Mouse (Mus musculus) brown adipose tissue, adult 24 weeks (tissue): Measurements from ENCODE around the gene Dhx40. TPM values are rescaled to one million over a fixed set of nuclear protein-coding genes. Genes with fewer than 3 reads are reported as not detected.
A peak's percentile ranks its signal among the peaks of the same experiment; 100 is the strongest.
"Not testable (repeated sequence)": the region's sequence is repeated elsewhere in the genome, so short reads cannot be mapped to it uniquely, and the experiment has no call there.

Experiments
- H3K27ac ChIP-seq: fragments of 200-500 bp; replicated peaks from 2 replicates; pipeline ENCODE4 v1.5.1; 2012; ENCODE audit warnings: low read depth, mild to moderate bottlenecking, low read length
- H3K4me1 ChIP-seq: fragments of 200-500 bp; 2 replicates; pipeline ENCODE4 v1.6.1; 2012; ENCODE audit warnings: low read length, mixed read lengths; ENCODE audit not compliant: control insufficient read depth, insufficient read depth, insufficient read length
- H3K4me3 ChIP-seq: fragments of 200-500 bp; 2 replicates; pipeline ENCODE4 v1.5.1; 2012; ENCODE audit warnings: low read depth, mild to moderate bottlenecking, low read length, moderate library complexity; ENCODE audit not compliant: insufficient read depth
- polyA plus RNA-seq: library from polyadenylated mRNA; stranded (reverse); fragments of >200 nt; gene quantifications from 2 replicates; pipeline ENCODE4 v1.2.4, GENCODE M21; 2012; ENCODE audit not compliant: missing spikeins, insufficient read depth, insufficient read length

Dhx40 gene
- polyA plus RNA-seq, 1 experiment, result 20.4 TPM

- no peak overlapping the region for H3K27ac ChIP-seq
- H3K4me3 ChIP-seq, result no peak overlapping the region
- no peaks in the 10 kb centered on the region for H3K4me1 ChIP-seq
Measured at GRCm38 (mm10) chr11:86794161-86794560, 13.4 kb downstream of the Dhx40 start.

- not testable (repeated sequence) for H3K27ac ChIP-seq, H3K4me3 ChIP-seq, H3K4me1 ChIP-seq
Measured at GRCm38 (mm10) chr11:86787436-86787835, 20.1 kb downstream of the Dhx40 start.

- Histone ChIP-seq H3K4me3 (no peak overlapping the region), H3K27ac (no peak overlapping the region)
Measured at GRCm38 (mm10) chr11:86785767-86786166, 21.8 kb downstream of the Dhx40 start.

GRCm38 (mm10) chr11:86769884-86770283 is 37.7 kb downstream of the Dhx40 start:
- Histone ChIP-seq H3K27ac (no peak overlapping the region), H3K4me1 (no peaks in the 10 kb centered on the region)

More at GRCm38 (mm10) chr11:86785767-86786166, 21.8 kb downstream of the Dhx40 start:
- H3K4me1 ChIP-seq, result no peaks in the 10 kb centered on the region; the same call in 1 of the 2 replicates

GRCm38 (mm10) chr11:86764501-86764900 is 43.0 kb downstream of the Dhx40 start:
- H3K4me3 ChIP-seq, result no peak overlapping the region
- H3K27ac ChIP-seq, result no peak overlapping the region
- H3K4me1 ChIP-seq, result no peaks in the 10 kb centered on the region

More at GRCm38 (mm10) chr11:86769884-86770283, 37.7 kb downstream of the Dhx40 start:
- H3K4me3 ChIP-seq, result no peak overlapping the region

- H3K4me3 ChIP-seq, H3K4me1 ChIP-seq, H3K27ac ChIP-seq: not testable (repeated sequence)
Measured at GRCm38 (mm10) chr11:86763127-86763526, 44.4 kb downstream of the Dhx40 start.

GRCm38 (mm10) chr11:86760357-86760756 is 47.2 kb downstream of the Dhx40 start:
- Histone ChIP-seq H3K4me3 (no peak overlapping the region), H3K4me1 (peaks cover 2% of the 10 kb centered on the region; the same call in 1 of the 2 replicates), H3K27ac (no peak overlapping the region)

GRCm38 (mm10) chr11:86759886-86760285 is 47.7 kb downstream of the Dhx40 start:
- no peak overlapping the region for H3K4me3 ChIP-seq
- no peak overlapping the region for H3K27ac ChIP-seq
- H3K4me1 ChIP-seq, result peaks cover 2% of the 10 kb centered on the region; the same call in 1 of the 2 replicates

- Histone ChIP-seq H3K4me1 (peaks cover 2% of the 10 kb centered on the region; the same call in 1 of the 2 replicates), H3K4me3 (no peak overlapping the region), H3K27ac (no peak overlapping the region; the same call in 1 of the 2 replicates)
Measured at GRCm38 (mm10) chr11:86759226-86759625, 48.3 kb downstream of the Dhx40 start.

- Histone ChIP-seq H3K4me1 (peaks cover 7% of the 10 kb centered on the region), H3K4me3 (peak overlapping the region; percentile 93), H3K27ac (peak overlapping the region; percentile 97)
Measured at GRCm38 (mm10) chr11:86758559-86758958, 49.0 kb downstream of the Dhx40 start.

GRCm38 (mm10) chr11:86757480-86758371 is 49.8 kb downstream of the Dhx40 start, which contains the start of gene Cltc:
Gene Cltc (minus strand): TSS chr11:86757565.
- H3K4me3 ChIP-seq, result peak within 1 kb of the TSS; percentile 93
- peak within 1 kb of the TSS; percentile 97 for H3K27ac ChIP-seq
- H3K4me1 ChIP-seq, result peaks cover 8% of the 10 kb centered on the region

GRCm38 (mm10) chr11:86757142-86757479 is 50.4 kb downstream of the Dhx40 start:
- Histone ChIP-seq H3K4me3 (peak overlapping the region; percentile 93), H3K4me1 (peaks cover 12% of the 10 kb centered on the region), H3K27ac (peak overlapping the region; percentile 97)

GRCm38 (mm10) chr11:86756156-86757141 is 51.1 kb downstream of the Dhx40 start:
- H3K4me3 ChIP-seq, result peak overlapping the region; percentile 93
- H3K27ac ChIP-seq, result peak overlapping the region; percentile 97
- peaks cover 13% of the 10 kb centered on the region for H3K4me1 ChIP-seq

- H3K27ac ChIP-seq, result peak overlapping the region; percentile 44; the same call in 1 of the 2 replicates
- no peak overlapping the region for H3K4me3 ChIP-seq
- peaks cover 17% of the 10 kb centered on the region for H3K4me1 ChIP-seq
Measured at GRCm38 (mm10) chr11:86752404-86752803, 55.1 kb downstream of the Dhx40 start.

- H3K4me3 ChIP-seq, result no peak overlapping the region
- peaks cover 20% of the 10 kb centered on the region for H3K4me1 ChIP-seq
- no peak overlapping the region for H3K27ac ChIP-seq
Measured at GRCm38 (mm10) chr11:86751010-86751409, 56.5 kb downstream of the Dhx40 start.
